8 mouse cellular contexts compared by ENCODE assay signal in the genomic region with DNA sequence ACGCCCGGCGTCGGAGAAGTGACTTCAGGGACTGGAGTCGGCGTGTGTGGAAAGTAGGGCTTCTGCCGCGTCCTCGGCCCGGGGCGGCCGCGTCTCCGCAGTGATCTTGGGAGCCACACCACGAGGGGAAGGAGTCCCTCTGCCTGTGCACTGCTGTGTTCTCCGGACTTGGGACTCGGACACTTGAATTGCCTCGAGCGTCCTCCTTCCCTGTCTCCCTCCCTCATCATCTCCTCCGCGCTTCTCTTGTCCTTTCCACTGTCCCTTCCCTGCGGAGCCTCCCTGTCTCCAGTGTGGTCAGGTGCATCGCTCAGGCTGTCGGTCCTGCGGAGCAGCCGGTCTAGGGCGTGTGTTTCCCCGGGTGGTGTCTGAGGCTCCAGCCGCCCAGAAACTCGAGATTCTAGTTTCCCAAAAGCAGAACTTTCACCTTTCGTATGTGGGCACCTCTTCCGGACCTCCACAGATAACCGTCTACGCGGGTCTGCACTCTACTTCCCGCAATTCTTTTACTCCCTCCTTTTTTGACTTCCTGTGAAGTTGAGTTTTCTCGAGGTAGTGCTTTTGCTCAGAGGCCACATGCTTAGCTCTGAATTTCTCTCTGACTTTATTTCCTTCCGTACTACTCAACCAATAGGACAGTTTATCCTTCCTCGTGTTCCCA. TPM values are rescaled to one million over a fixed set of nuclear protein-coding genes. Genes with fewer than 3 reads are reported as not detected.
DNase-seq lines count a peak whose midpoint lies in the region; ATAC-seq and TF ChIP-seq lines count a peak whose summit lies in the region.

No protein-coding gene starts in this region.

- peak; percentile 30 for ATAC-seq in kidney, postnatal 0 days (replicated peaks; ENCODE audit: low FRiP score, low read depth)
- peak; percentile 63 for ATAC-seq in intestine, embryonic 16.5 days
- ATAC-seq in midbrain, embryonic 13.5 days, result no peak

- H3K4me3 ChIP-seq in kidney, postnatal 0 days (replicated peaks; ENCODE audit: low read depth, low read length), result peak overlapping the region; percentile 81
- peak overlapping the region; percentile 77 for H3K4me3 ChIP-seq in embryonic fibroblast, embryonic 13.5 days (ENCODE audit: insufficient read depth, low read length)
- peak overlapping the region; percentile 85 for H3K4me3 ChIP-seq in intestine, embryonic 16.5 days (ENCODE audit: low read length)
- H3K4me3 ChIP-seq in midbrain, embryonic 13.5 days (replicated peaks), result peak overlapping the region; percentile 83

- peak overlapping the region; percentile 90 for H3K27ac ChIP-seq in kidney, postnatal 0 days
- no peak overlapping the region for H3K27ac ChIP-seq in embryonic fibroblast, embryonic 13.5 days (ENCODE audit: insufficient read depth, low read length)
- H3K27ac ChIP-seq in intestine, embryonic 16.5 days (ENCODE audit: low read length), result peak overlapping the region; percentile 66
- peak overlapping the region; percentile 76 for H3K27ac ChIP-seq in midbrain, embryonic 13.5 days

- H3K9ac ChIP-seq in kidney, postnatal 0 days (ENCODE audit: low read depth, low read length), result peak overlapping the region; percentile 90
- peak overlapping the region; percentile 91 for H3K9ac ChIP-seq in intestine, embryonic 16.5 days (ENCODE audit: low read depth, low read length)
- H3K9ac ChIP-seq in midbrain, embryonic 13.5 days (replicated peaks), result peak overlapping the region; percentile 90

- TF ChIP-seq POLR2A in embryonic fibroblast, embryonic 13.5 days (IDR thresholded peaks at IDR 0.05; ENCODE audit: low read depth, low read length), result no peak

- no peak for TF ChIP-seq CTCF in kidney, postnatal 0 days (IDR thresholded peaks at IDR 0.05; ENCODE audit: low read depth)
- TF ChIP-seq CTCF in embryonic fibroblast, embryonic 13.5 days (IDR thresholded peaks at IDR 0.05; ENCODE audit: borderline replicate concordance, insufficient read depth, low read length), result no peak

- under 1% methylated on average over 39 of the region's 39 CpGs for WGBS in kidney, postnatal 0 days
- WGBS in intestine, embryonic 16.5 days, result under 1% methylated on average over 39 of the region's 39 CpGs
- WGBS in midbrain, embryonic 13.5 days, result under 1% methylated on average over 39 of the region's 39 CpGs

- no peaks in the 10 kb centered on the region for H3K36me3 ChIP-seq in kidney, postnatal 0 days (ENCODE audit: insufficient read depth, low read length)
- H3K36me3 ChIP-seq in intestine, embryonic 16.5 days (ENCODE audit: control insufficient read depth, insufficient read depth, low read length), result no peaks in the 10 kb centered on the region
- peaks cover 2% of the 10 kb centered on the region; the same call in 1 of the 2 replicates for H3K36me3 ChIP-seq in midbrain, embryonic 13.5 days

- H3K27me3 ChIP-seq in kidney, postnatal 0 days (ENCODE audit: insufficient read depth, low read length), result no peaks in the 10 kb centered on the region
- no peaks in the 10 kb centered on the region for H3K27me3 ChIP-seq in intestine, embryonic 16.5 days (replicated peaks; ENCODE audit: control insufficient read depth, insufficient read depth, low read length)
- no peaks in the 10 kb centered on the region for H3K27me3 ChIP-seq in midbrain, embryonic 13.5 days

- peaks cover 6% of the 10 kb centered on the region for H3K4me1 ChIP-seq in kidney, postnatal 0 days (replicated peaks; ENCODE audit: insufficient read depth, low read length)
- H3K4me1 ChIP-seq in embryonic fibroblast, embryonic 13.5 days (ENCODE audit: control insufficient read depth, insufficient read depth, low read length), result peaks cover 3% of the 10 kb centered on the region; the same call in 1 of the 2 replicates
- peaks cover 8% of the 10 kb centered on the region for H3K4me1 ChIP-seq in intestine, embryonic 16.5 days (ENCODE audit: control insufficient read depth, insufficient read depth, low read length)
- H3K4me1 ChIP-seq in midbrain, embryonic 13.5 days (replicated peaks), result peaks cover 43% of the 10 kb centered on the region

- no peaks in the 10 kb centered on the region for H3K9me3 ChIP-seq in kidney, postnatal 0 days (replicated peaks; ENCODE audit: low read length)
- H3K9me3 ChIP-seq in intestine, embryonic 16.5 days (ENCODE audit: control insufficient read depth, low read length), result no peaks in the 10 kb centered on the region
- no peaks in the 10 kb centered on the region for H3K9me3 ChIP-seq in midbrain, embryonic 13.5 days

- peak overlapping the region; percentile 80 for H3K4me2 ChIP-seq in kidney, postnatal 0 days (ENCODE audit: low read length)
- peak overlapping the region; percentile 68 for H3K4me2 ChIP-seq in intestine, embryonic 16.5 days (ENCODE audit: low read depth, low read length)
- peak overlapping the region; percentile 83 for H3K4me2 ChIP-seq in midbrain, embryonic 13.5 days (replicated peaks)

- peak; percentile 26 for DNase-seq in kidney, postnatal 0 days (ENCODE audit: low spot score)
- DNase-seq in kidney, adult 8-10 months, result no peak
- peak; percentile 52 for DNase-seq in MN1 (ENCODE audit: low spot score)
- DNase-seq in left cerebral cortex, adult 18-20 months (ENCODE audit: low spot score in 2 of 2), result no peak
- no peak for DNase-seq in urinary bladder, postnatal 25 days (ENCODE audit: low spot score)

RNA-seq across cellular contexts. Expression of a gene that starts 0.6 kb away (rescaled TPM):
- polyA plus RNA-seq in kidney, postnatal 0 days (2015; fragmentation: Nextera tagmentation; extraction: Ambion mirVana), result 71.6 and 77.5 TPM in 2 replicates
- polyA plus RNA-seq in embryonic fibroblast, embryonic 13.5 days (2011; ENCODE audit: insufficient read length, low read depth, missing spikeins), result 39.4 and 43.1 TPM in 2 replicates
- polyA plus RNA-seq in intestine, embryonic 16.5 days (2015; fragmentation: Nextera tagmentation; extraction: Ambion mirVana), result 99.8 and 101 TPM in 2 replicates
- polyA plus RNA-seq in midbrain, embryonic 13.5 days (2015; fragmentation: Nextera tagmentation; extraction: Ambion mirVana), result 69.1 and 79.4 TPM in 2 replicates
- total RNA-seq in left cerebral cortex, adult 18-20 months (2021), result 10 to 100 TPM; 40.7 to 43.4 TPM

RNA-seq across cellular contexts. Expression of a gene that starts 0.8 kb away (rescaled TPM):
- 12.4 and 14.1 TPM in 2 replicates for polyA plus RNA-seq in kidney, postnatal 0 days (2015; fragmentation: Nextera tagmentation; extraction: Ambion mirVana)
- polyA plus RNA-seq in embryonic fibroblast, embryonic 13.5 days (2011; ENCODE audit: insufficient read length, low read depth, missing spikeins), result 23.2 and 24.7 TPM in 2 replicates
- 7.8 and 8.3 TPM in 2 replicates for polyA plus RNA-seq in intestine, embryonic 16.5 days (2015; fragmentation: Nextera tagmentation; extraction: Ambion mirVana)
- 46.0 and 51.8 TPM in 2 replicates for polyA plus RNA-seq in midbrain, embryonic 13.5 days (2015; fragmentation: Nextera tagmentation; extraction: Ambion mirVana)
- 10 to 100 TPM; 30.6 to 32.0 TPM for total RNA-seq in left cerebral cortex, adult 18-20 months (2021)

Comparison
In these comparisons a context has a peak if more than half of its experiments do, and no peak if none do; other contexts are left out.
1. DNase-seq: peak in kidney, postnatal 0 days (single experiment) and MN1 (single experiment); none in kidney, adult 8-10 months (0 of 2), left cerebral cortex, adult 18-20 months (0 of 2) and urinary bladder, postnatal 25 days (single experiment).
2. Peak in every context shown above with its lines, with median percentiles within 50 percentile points of each other: H3K4me2 ChIP-seq, H3K4me3 ChIP-seq and H3K9ac ChIP-seq.